Mouse (Mus musculus) testis, postnatal 14 days (tissue): ENCODE measurements around the gene Gbe1.

Experiments
- DNase-seq: peaks from one replicate; pipeline ENCODE4 v3.0.0; 2021; ENCODE audit warnings: low spot score

Gbe1 gene

GRCm38 (mm10) chr16:70353058-70353457 is 39.3 kb downstream of the Gbe1 start:
- DNase-seq: no peak

GRCm38 (mm10) chr16:70358326-70358725 is 44.6 kb downstream of the Gbe1 start:
- DNase-seq: no peak

DNA sequence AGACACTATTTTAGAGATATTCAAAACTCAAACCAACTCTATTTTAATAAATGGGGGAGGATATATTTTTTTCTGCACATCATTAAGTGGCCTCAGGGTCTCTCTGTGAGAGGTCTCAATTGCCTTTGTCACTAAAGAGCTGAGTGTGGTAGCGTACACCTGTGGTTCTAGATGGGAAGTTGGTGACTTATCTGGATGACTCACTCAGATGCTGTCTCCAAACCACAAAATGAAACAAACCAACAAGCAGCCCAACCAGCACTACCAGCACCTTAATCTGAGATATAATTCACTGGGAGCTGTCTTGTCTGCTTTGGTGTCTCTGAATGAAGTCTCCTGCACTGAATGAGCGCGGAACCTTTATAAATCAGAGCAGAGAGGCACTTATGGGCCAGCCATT is 51.5 kb downstream of the Gbe1 start:
- DNase-seq: no peak

GRCm38 (mm10) chr16:70381045-70381444 is 67.3 kb downstream of the Gbe1 start:
- DNase-seq: no peak

GRCm38 (mm10) chr16:70385494-70385893 is 71.7 kb downstream of the Gbe1 start:
- no peak for DNase-seq

GRCm38 (mm10) chr16:70387385-70387784 is 73.6 kb downstream of the Gbe1 start:
- DNase-seq: no peak

DNA sequence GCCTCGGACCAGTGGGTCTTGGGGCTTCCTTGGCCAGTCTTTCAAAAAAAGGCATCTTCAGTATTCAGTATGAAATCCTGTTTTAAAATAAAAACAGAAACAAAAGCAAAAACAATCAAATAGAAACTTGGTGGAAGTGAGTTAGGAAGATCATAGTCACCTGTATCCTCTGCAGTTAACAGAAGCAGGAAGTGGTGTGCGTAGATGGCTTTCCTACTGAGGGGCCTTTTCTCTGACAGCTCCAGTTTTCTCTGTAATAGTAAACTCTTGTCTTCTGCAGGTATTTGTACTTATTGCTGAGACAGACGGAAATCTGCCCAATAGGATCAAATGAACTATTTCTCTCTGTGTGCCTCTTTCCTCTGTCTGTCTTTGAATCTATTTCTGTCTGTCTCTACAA is 81.5 kb downstream of the Gbe1 start:
- DNase-seq: no peak

- no peak for DNase-seq
Measured at GRCm38 (mm10) chr16:70407780-70408179, 94.0 kb downstream of the Gbe1 start.

DNA sequence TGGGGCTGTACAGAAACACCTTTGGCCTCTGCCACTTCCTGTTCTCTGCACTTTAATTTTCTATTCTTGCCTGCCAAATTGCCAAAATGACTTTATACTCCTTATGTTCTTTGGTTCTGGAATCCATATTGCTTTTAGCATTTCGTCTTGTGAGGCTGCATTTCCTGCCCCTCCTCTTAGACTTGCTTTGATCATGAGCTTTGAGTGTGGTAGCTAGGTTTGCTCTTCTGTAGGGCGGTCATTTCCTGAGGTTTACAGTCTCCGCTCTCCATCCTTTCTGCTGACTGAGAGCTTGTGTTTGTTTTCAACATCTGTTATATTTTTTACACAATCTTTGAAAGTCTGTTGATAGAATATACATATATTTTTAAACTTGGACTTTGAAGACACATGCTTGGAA is 107.3 kb downstream of the Gbe1 start:
- no peak for DNase-seq

GRCm38 (mm10) chr16:70449520-70449919 is 135.8 kb downstream of the Gbe1 start:
- DNase-seq: no peak

GRCm38 (mm10) chr16:70475583-70475982 is 161.8 kb downstream of the Gbe1 start:
- no peak for DNase-seq

DNA sequence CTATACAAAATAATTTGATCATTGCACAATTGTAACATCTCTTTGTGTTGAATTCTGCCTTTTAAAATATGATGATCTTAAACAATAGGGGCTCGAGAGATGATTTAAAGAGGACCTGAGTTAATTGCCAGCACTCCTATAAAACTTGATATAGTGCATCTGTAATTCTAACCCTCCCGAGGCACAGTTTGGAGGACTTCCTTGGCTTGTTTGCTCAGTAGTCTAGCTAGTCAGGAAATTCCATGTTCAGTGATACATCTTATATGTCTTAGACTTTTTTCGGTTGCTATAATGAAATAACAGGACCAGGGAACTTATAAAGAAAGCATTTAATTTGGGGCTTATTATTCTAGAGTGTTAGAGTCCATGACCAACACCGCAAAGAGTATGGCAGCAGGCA is 162.4 kb downstream of the Gbe1 start:
- DNase-seq: no peak

- no peak for DNase-seq
Measured at GRCm38 (mm10) chr16:70480494-70480893, 166.7 kb downstream of the Gbe1 start.

DNA sequence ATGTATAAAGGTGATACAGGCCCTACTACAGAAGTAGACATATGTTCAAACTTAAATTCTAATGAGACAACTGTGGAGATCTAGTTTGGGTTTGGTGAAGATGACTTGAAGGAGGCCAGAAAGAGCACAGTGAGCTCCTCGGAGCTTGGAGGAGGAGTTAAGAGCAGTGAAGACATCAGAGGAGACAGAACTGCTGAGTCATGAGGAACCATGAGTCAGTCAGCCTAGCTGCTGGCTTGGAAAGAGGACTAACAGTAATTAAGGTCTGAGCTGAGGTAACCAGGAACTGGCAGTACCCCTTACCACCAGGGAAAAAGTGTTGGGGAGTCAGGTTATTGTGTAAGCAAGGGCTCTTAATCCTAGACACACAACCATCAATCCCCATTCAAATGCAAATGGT is 192.7 kb downstream of the Gbe1 start:
- DNase-seq: no peak

DNA sequence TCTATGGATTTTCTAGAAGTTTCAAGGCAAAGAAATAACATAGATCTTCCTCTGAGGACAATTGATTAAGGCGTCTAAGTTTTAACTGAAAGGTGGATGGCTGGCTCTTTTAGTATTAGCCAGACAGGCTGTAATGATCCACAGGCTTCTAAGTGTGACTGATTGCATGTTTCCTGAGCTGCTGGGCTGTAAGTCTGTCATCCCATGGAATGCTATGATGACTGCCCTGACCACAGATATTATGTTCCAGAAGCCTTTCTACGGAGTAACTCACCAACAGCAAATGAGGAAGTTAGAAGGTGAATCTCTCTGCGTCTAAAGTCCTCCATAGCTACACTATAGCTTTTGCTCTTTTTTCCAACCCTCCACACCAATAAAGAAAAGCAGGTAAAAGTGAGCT is 197.2 kb downstream of the Gbe1 start:
- no peak for DNase-seq

GRCm38 (mm10) chr16:70522861-70523260 is 209.1 kb downstream of the Gbe1 start:
- DNase-seq: no peak

GRCm38 (mm10) chr16:70523566-70523965 is 209.8 kb downstream of the Gbe1 start:
- DNase-seq: no peak

- DNase-seq: no peak
Measured at GRCm38 (mm10) chr16:70524273-70524672, 210.5 kb downstream of the Gbe1 start.

DNA sequence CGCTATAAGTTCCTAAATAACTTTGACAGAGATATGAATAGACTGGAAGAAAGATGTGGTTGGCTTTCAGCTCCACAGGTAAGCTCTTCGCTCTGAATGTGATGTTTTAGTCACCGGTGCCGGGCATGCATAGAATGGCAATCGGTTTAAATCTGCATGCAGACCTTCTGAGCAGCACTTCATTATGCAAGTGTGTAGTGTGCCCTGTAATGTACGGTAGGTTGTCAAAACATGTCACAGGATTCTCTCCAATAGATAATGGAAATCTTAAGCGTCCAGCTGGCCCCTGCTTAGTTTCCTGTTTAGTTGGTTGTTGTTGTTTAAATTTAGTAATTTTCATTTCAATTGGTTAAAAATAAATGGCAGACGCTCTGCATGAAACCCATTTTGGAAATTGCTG is 213.5 kb downstream of the Gbe1 start:
- no peak for DNase-seq

DNA sequence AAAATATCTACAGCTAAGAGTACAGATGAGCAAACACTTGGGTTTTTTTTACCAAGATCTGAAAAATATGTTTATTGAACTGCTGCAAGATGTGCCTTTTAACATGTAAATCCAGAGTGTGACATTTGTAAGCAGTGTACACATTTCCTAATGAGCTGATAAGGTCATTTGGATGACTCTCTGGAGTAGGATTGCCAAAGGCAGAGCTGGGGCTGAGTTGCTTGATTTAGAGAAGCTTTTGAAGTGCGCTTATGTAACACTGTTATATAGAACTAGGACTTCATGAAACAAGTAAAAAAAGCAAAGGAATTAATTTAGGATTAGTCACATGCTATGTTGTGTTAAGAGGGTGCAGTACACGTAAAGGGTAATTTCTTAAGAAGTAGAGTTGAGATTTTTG is 221.5 kb downstream of the Gbe1 start:
- no peak for DNase-seq

- DNase-seq: no peak
Measured at GRCm38 (mm10) chr16:70550835-70551234, 237.1 kb downstream of the Gbe1 start.

DNA sequence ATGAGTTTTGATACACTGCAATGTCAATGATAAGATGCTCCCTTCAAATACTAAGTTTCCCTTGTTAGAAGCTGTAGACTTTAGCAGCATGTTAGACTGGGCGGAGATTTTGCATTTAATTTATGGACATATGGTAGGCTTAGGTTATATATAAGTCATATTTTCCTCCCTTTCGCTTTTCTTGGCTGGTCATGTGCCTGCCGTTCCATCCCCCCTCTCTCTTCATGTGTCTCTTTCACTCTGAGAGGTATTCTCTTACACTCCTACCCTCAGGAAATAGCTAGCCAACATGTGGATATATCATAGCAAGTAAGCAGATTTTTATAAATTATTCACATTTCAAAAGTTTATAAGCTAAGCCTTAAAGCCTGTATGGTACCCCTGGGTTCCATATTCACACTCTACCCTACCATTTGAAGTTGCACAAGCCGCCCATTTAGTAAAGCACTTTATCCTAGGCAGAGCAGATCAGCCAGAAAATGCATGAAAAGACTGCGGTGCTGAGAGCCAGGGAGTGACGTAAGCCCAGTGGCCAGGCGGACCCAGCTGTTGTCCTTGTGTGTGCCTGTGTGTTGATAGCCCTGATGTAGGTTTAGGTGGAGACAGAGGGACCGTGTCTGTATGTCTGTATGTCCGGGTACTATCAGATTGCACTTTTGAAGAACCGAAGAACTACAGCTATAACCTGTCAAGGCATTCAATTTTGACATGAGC is 248.0 kb downstream of the Gbe1 start:
- DNase-seq: no peak

GRCm38 (mm10) chr16:70562574-70562973 is 248.8 kb downstream of the Gbe1 start:
- no peak for DNase-seq

- DNase-seq: no peak
Measured at GRCm38 (mm10) chr16:70563456-70563855, 249.7 kb downstream of the Gbe1 start.
